Mouse (Mus musculus) hindbrain, postnatal 0 days (tissue): ENCODE data around the gene Maff. TPM values are rescaled to one million over a fixed set of nuclear protein-coding genes. Genes with fewer than 3 reads are reported as not detected.

Experiments
- ATAC-seq: fragments of 200-750 bp; cut with Nextera tagmentation; 2 replicates; pipeline ENCODE4 v1.8.0; 2017; ENCODE audit warnings: mild to moderate bottlenecking, moderate TSS enrichment, moderate library complexity
- DNase-seq: peaks from one replicate; pipeline ENCODE4 v3.0.0-alpha.2; 2015; ENCODE audit warnings: low spot score
- H3K27ac ChIP-seq: fragments of 300-500 bp; sonication (generic); 2 replicates; pipeline ENCODE4 v1.5.1; 2014; ENCODE audit warnings: mild to moderate bottlenecking
- H3K27me3 ChIP-seq: fragments of 300-500 bp; sonication (generic); 2 replicates; pipeline ENCODE4 v1.6.1; 2014; ENCODE audit warnings: low read length, mixed read lengths; ENCODE audit not compliant: insufficient read depth
- H3K36me3 ChIP-seq: fragments of 300-500 bp; sonication (generic); 2 replicates; pipeline ENCODE4 v1.6.1; 2014; ENCODE audit warnings: low read length, mixed read lengths; ENCODE audit not compliant: insufficient read depth
- H3K4me1 ChIP-seq: fragments of 300-500 bp; sonication (generic); 2 replicates; pipeline ENCODE4 v1.6.1; 2014; ENCODE audit warnings: antibody characterized with exemption, low read length, mixed read lengths; ENCODE audit not compliant: insufficient read depth
- H3K4me2 ChIP-seq: fragments of 300-500 bp; sonication (generic); 2 replicates; pipeline ENCODE4 v1.6.1; 2014; ENCODE audit warnings: low read depth, mild to moderate bottlenecking, low read length, moderate library complexity, mixed read lengths
- H3K4me3 ChIP-seq: fragments of 300-500 bp; sonication (generic); 2 replicates; pipeline ENCODE4 v1.5.1; 2014; ENCODE audit warnings: low read length
- H3K9ac ChIP-seq: fragments of 300-500 bp; sonication (generic); replicated peaks from 2 replicates; pipeline ENCODE4 v1.6.1; 2014; ENCODE audit warnings: mild to moderate bottlenecking, low read length, moderate library complexity, mixed read lengths
- H3K9me3 ChIP-seq: fragments of 300-500 bp; sonication (generic); 2 replicates; pipeline ENCODE4 v1.6.1; 2016; ENCODE audit warnings: low read length, mixed read lengths
- CTCF ChIP-seq: IDR thresholded peaks from 2 replicates; pipeline ENCODE4 v1.5.1; 2016; ENCODE audit warnings: antibody characterized with exemption, control low read depth, low read depth
- WGBS: fragments of 180-500 bp; shearing (Covaris S2); extraction: QIAGEN DNeasy Blood & Tissue Kit; methylation state at CpG from one replicate; pipeline ENCODE4 v1.1.7; 2014; 5-methylcytosine and 5-hydroxymethylcytosine counted together
- polyA plus RNA-seq: library from polyadenylated mRNA; unstranded; fragments of >200 nt; fragmentation: Nextera tagmentation; extraction: Ambion mirVana; gene quantifications from 2 replicates; pipeline ENCODE4 v1.2.1, GENCODE M21; 2015
- total RNA-seq: library from RNA; depleted of rRNA; stranded (reverse); fragments of >200 nt; gene quantifications from 2 replicates; pipeline ENCODE4 v1.2.3, GENCODE M21; 2014

The Maff gene
- total and polyA plus RNA-seq, 2 experiments from 2014 or later: 1.7 to 5.4 TPM

DNA sequence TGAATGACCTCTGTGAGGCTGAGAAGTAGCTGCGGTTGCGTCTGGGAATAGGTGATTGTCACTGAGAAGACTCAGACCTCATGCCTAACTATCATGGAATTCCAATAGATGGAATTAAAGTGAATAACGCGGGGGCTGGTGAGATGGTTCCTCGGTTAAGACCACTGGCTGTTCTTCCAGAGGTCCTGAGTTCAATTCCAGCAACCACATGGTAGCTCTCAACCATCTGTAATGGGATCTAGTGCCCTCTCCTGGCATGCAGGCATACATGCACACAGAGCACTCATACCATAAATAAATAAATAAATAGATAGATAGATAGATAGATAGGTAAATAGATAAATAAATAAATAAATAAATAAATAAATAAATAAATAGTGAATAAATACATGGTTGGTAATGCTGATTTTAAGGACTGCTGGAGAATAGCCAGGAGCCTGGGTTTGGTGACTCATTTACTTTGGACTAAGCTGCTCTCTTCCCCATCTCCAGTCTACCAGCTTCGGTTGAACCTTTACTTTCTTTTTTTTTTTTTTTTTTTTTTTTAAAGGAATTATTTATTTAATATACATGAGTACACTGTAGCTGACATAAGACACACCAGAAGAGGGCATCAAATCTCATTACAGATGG lies 17.0 kb upstream of the Maff start:
- Histone ChIP-seq H3K4me2 (no peak overlapping the region), H3K9me3 (no peaks in the 10 kb centered on the region), H3K9ac (no peak overlapping the region), H3K36me3 (no peaks in the 10 kb centered on the region), H3K4me1 (peaks cover 13% of the 10 kb centered on the region), H3K27me3 (no peaks in the 10 kb centered on the region), H3K4me3 (no peak overlapping the region), H3K27ac (no peak overlapping the region)
- 94% methylated on average over 6 of the region's 6 CpGs for WGBS
- ATAC-seq (no peak), DNase-seq (no peak)
- TF ChIP-seq CTCF: no peak

GRCm38 (mm10) chr15:79329979-79330363 lies 16.4 kb upstream of the Maff start:
- DNase-seq: no peak
- Histone ChIP-seq H3K27ac (no peak overlapping the region), H3K4me3 (no peak overlapping the region), H3K27me3 (no peaks in the 10 kb centered on the region), H3K4me2 (no peak overlapping the region), H3K9me3 (no peaks in the 10 kb centered on the region), H3K9ac (no peak overlapping the region), H3K4me1 (peaks cover 13% of the 10 kb centered on the region), H3K36me3 (no peaks in the 10 kb centered on the region)
- WGBS: 86% methylated on average over 6 of the region's 6 CpGs
- TF ChIP-seq CTCF: no peak
- ATAC-seq: no peak

DNA sequence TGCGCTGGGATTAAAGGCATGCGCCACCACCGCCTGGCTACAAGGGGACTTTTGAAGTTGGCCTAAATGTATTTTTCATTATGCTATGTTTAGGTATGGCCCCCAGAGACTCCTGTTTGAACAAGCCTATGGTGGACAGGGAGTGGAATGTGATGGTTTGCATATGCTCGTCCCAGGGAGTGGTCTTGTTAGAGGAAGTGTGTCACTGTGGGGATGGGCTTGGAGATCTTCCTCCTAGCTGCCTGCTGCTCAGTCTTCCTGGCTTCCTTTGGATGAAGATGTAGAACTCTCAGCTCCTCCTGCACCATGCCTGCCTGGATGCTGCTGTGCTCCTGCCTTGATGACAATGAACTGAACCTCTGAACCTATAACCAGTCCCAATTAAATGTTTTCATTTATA lies 15.9 kb upstream of the Maff start:
- TF ChIP-seq CTCF: no peak
- 79% methylated on average over 4 of the region's 4 CpGs for WGBS
- peaks cover 12% of the 10 kb centered on the region for H3K4me1 ChIP-seq
- H3K36me3 ChIP-seq: no peaks in the 10 kb centered on the region
- H3K9ac ChIP-seq: no peak overlapping the region
- H3K27ac ChIP-seq: no peak overlapping the region
- DNase-seq (no peak), ATAC-seq (no peak)
- H3K9me3 ChIP-seq: no peaks in the 10 kb centered on the region
- H3K27me3 ChIP-seq: no peaks in the 10 kb centered on the region
- H3K4me3 ChIP-seq: no peak overlapping the region
- H3K4me2 ChIP-seq: no peak overlapping the region

- no peak for TF ChIP-seq CTCF
- 83% methylated on average over 4 of the region's 4 CpGs for WGBS
- DNase-seq: no peak
Observed at GRCm38 (mm10) chr15:79333409-79333808, 13.0 kb upstream of the Maff start.

DNA sequence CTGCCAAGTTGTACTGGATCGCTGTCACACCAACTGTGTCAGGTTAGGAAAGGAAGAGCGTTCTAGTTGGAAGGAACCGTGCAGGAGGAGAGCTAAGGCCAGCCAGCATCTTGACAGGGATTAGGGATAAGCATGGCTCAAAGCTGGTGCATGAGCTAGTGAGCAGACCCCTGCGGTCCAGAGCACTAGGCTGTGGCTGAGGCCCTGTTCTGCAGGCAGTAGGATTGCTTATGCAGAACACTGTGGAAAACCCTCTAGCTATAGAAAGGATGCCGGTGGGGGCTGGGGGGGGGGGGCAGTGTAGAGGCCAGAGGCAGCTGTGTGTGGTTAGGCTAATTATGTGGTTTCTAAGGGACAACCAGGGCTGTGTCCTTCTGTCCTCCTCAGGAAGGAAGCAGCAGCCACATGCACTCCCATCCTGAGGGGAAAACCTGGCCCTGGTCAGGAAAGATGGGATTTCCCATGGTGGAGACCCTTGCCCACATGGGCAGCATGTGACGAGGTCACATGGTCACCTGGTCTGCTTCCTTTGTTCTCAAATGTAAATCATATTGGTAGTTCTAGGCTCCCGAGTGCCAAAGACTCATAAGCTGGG lies 11.3 kb upstream of the Maff start:
- H3K36me3 ChIP-seq: no peaks in the 10 kb centered on the region
- ATAC-seq: no peak
- no peaks in the 10 kb centered on the region for H3K9me3 ChIP-seq
- no peak for DNase-seq
- no peak for TF ChIP-seq CTCF
- no peak overlapping the region for H3K9ac ChIP-seq
- H3K27ac ChIP-seq: no peak overlapping the region
- no peak overlapping the region for H3K4me3 ChIP-seq
- H3K27me3 ChIP-seq: no peaks in the 10 kb centered on the region
- H3K4me2 ChIP-seq: no peak overlapping the region
- no peaks in the 10 kb centered on the region for H3K4me1 ChIP-seq
- 56% methylated on average over 7 of the region's 7 CpGs for WGBS

More at GRCm38 (mm10) chr15:79333409-79333808, 13.0 kb upstream of the Maff start:
- no peak overlapping the region for H3K4me3 ChIP-seq
- no peaks in the 10 kb centered on the region for H3K4me1 ChIP-seq
- no peaks in the 10 kb centered on the region for H3K9me3 ChIP-seq
- no peak overlapping the region for H3K27ac ChIP-seq
- no peaks in the 10 kb centered on the region for H3K27me3 ChIP-seq
- no peak overlapping the region for H3K9ac ChIP-seq
- H3K36me3 ChIP-seq: no peaks in the 10 kb centered on the region
- no peak for ATAC-seq
- H3K4me2 ChIP-seq: no peak overlapping the region

GRCm38 (mm10) chr15:79338978-79339377 lies 7.4 kb upstream of the Maff start:
- Histone ChIP-seq H3K9me3 (no peaks in the 10 kb centered on the region), H3K4me1 (no peaks in the 10 kb centered on the region), H3K4me3 (no peak overlapping the region), H3K4me2 (no peak overlapping the region), H3K27ac (no peak overlapping the region), H3K9ac (no peak overlapping the region), H3K27me3 (no peaks in the 10 kb centered on the region), H3K36me3 (no peaks in the 10 kb centered on the region)
- 73% methylated on average over 5 of the region's 5 CpGs for WGBS
- DNase-seq (no peak), ATAC-seq (no peak)
- no peak for TF ChIP-seq CTCF

DNA sequence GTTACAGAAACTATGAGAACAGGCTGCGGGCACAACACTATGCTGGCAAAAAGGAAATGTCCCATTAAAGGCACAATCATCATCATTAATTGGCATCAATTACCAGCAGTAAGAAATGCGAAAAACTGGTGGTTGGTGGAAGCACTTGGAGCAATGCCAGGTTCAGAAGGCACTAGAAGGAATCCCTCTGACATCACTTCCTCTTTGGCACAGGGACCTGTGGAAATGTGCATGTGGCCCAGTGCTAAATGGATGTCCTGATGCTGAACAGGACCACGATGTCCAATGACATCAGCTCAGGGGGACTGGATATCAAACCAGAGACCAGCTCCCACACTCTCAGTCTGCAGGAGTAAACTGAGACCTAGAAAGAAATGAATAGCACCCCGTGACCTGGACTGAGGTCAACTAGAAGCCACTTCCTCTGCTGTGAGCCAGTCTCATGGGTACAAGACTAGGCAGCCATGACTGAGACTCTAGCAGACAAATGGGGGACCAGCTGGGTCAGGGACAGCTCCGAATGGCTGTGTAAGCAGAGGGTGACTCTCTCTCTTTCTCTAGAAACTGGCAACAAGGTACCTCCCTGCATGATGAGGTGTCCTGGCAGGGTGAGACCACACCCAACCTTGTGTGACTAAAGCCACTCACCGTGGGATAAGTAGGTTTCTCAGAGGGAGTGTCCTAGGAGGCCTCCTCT lies 3.6 kb upstream of the Maff start:
- no peak for DNase-seq
- no peaks in the 10 kb centered on the region for H3K9me3 ChIP-seq
- no peaks in the 10 kb centered on the region for H3K27me3 ChIP-seq
- H3K27ac ChIP-seq: no peak overlapping the region
- no peak overlapping the region for H3K4me2 ChIP-seq
- no peak overlapping the region for H3K4me3 ChIP-seq
- no peak for ATAC-seq
- TF ChIP-seq CTCF: no peak
- no peaks in the 10 kb centered on the region for H3K36me3 ChIP-seq
- no peaks in the 10 kb centered on the region for H3K4me1 ChIP-seq
- no peak overlapping the region for H3K9ac ChIP-seq
- 78% methylated on average over 6 of the region's 6 CpGs for WGBS
